Mouse (Mus musculus) megakaryocyte, embryonic 14.5 days (primary cell): ENCODE data around the gene Tcp11.

Source experiments
- FLI1 ChIP-seq: IDR thresholded peaks from 2 replicates; pipeline ENCODE4 v1.6.1; 2012; ENCODE audit warnings: low read length, inconsistent platforms, mixed read lengths
- GATA1 ChIP-seq: IDR thresholded peaks from 3 replicates; pipeline ENCODE4 v1.6.1; 2012; ENCODE audit warnings: mixed read lengths, low read length, inconsistent platforms, borderline replicate concordance

GRCm38 (mm10) chr17:28070256-28070655 lies 10.2 kb downstream of the Tcp11 start:
- TF ChIP-seq GATA1: no peak
- no peak for TF ChIP-seq FLI1
